Mouse (Mus musculus) megakaryocyte, embryonic 14.5 days (primary cell): ENCODE measurements around the gene Tmem120a.

Source experiments
- FLI1 ChIP-seq: IDR thresholded peaks from 2 replicates; pipeline ENCODE4 v1.6.1; 2012; ENCODE audit warnings: low read length, inconsistent platforms, mixed read lengths
- GATA1 ChIP-seq: IDR thresholded peaks from 3 replicates; pipeline ENCODE4 v1.6.1; 2012; ENCODE audit warnings: mixed read lengths, low read length, inconsistent platforms, borderline replicate concordance

DNA sequence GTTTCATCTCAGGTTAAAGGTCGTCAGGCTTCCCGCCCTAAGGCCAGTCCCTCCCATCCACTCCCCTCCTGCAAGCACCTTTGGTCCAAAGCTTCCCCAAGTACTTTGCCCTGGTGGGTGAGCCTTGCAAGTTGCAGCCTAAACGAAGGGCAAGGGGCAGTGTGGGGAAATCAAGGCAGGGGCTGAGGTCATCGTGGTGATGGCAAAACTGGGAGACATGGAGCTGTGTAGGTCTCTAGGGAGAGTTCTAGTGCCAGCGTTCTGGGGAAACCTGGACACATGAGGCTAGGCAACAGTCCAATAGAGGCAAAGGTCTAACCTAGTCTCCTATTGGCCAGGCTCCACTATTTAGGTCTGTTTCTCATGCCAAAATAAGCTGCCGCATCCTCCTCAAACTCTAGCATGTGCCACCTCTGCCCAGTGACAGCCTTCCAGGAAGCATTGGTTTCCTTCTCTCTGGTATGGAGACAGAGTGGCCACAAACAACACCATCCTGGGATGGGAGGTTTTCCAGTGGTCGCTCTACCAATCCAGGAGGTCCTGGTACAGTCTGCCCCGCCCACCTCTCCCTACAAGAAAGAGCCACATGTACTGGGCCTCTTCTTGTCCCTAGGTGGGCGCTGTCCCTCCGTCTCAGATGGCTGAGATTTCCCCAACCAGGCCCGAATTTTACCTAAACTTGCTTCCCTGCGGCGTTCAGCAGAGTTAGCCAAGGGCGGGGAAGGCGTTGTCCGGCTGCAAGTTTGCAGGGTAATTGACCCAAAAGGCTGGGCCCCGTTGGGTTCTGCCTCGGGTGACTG is 1.1 kb downstream of the Tmem120a start:
- no peak for TF ChIP-seq GATA1
- TF ChIP-seq FLI1 = no peak
